Comparison of ENCODE assay signal across 9 mouse cellular contexts in genomic region chr2:167574814-167575213, GRCm38 (mm10). TPM values are rescaled to one million over a fixed set of nuclear protein-coding genes. Genes with fewer than 3 reads are reported as not detected.
A peak's percentile ranks its signal among the peaks of the same experiment; 100 is the strongest.
DNase-seq lines count a peak whose midpoint lies in the region; ATAC-seq and TF ChIP-seq lines count a peak whose summit lies in the region.
"Had no signal": no experiment of that assay in that cellular context is flagged by ENCODE, and none has a peak within 500 bp of the region (broad histone marks: within the 10 kb centered on the region; RNA-seq: fewer than 3 reads in every experiment).

No protein-coding gene starts in this region.

- ATAC-seq in hindbrain, embryonic 16.5 days = no peak

- no peak for TF ChIP-seq POLR2A in heart, adult 2 months (IDR thresholded peaks at IDR 0.05; ENCODE audit: insufficient read depth, low read depth, low read length)

- intact Hi-C loops in heart, adult 2 months (cut with DNase I) = no loop called here

- no peaks in the 10 kb centered on the region for H3K9me3 ChIP-seq in hindbrain, embryonic 10.5 days
- H3K9me3 ChIP-seq in hindbrain, embryonic 16.5 days (ENCODE audit: control insufficient read depth, low read length) = no peaks in the 10 kb centered on the region
- H3K9me3 ChIP-seq: stomach, embryonic 15.5 days had no signal

- 74% methylated on average over 9 of the region's 9 CpGs for WGBS in hindbrain, embryonic 10.5 days
- WGBS in hindbrain, embryonic 16.5 days = 69% methylated on average over 9 of the region's 9 CpGs
- WGBS in heart, adult 2 months = 45% methylated on average over 9 of the region's 9 CpGs

- 0 out of 2 replicates have a peak, but pooled peaks cover 4% of the 10 kb centered on the region for H3K27me3 ChIP-seq in hindbrain, embryonic 10.5 days (ENCODE audit: insufficient read depth, poor library complexity, severe bottlenecking)
- H3K27me3 ChIP-seq in hindbrain, embryonic 16.5 days (replicated peaks; ENCODE audit: control insufficient read depth, insufficient read depth, low read length) = no peaks in the 10 kb centered on the region
- no peaks in the 10 kb centered on the region for H3K27me3 ChIP-seq in heart, adult 2 months (ENCODE audit: control insufficient read depth, insufficient read depth, low read length)
- H3K27me3 ChIP-seq: stomach, embryonic 15.5 days had no signal

- TF ChIP-seq EP300 in heart, adult 2 months (IDR thresholded peaks at IDR 0.05; ENCODE audit: insufficient read depth, low read depth, low read length) = 0 out of 2 replicates have a peak, but pooled peaks have one; percentile 23

- no peak overlapping the region for H3K4me3 ChIP-seq in hindbrain, embryonic 10.5 days
- no peak overlapping the region for H3K4me3 ChIP-seq in hindbrain, embryonic 16.5 days (ENCODE audit: low read length)
- H3K4me3 ChIP-seq in heart, adult 2 months = no peak overlapping the region
- H3K4me3 ChIP-seq: stomach, embryonic 15.5 days had no signal

- H3K9ac ChIP-seq in hindbrain, embryonic 16.5 days (ENCODE audit: low read depth, low read length) = no peak overlapping the region
- no peak overlapping the region for H3K9ac ChIP-seq in heart, adult 2 months (ENCODE audit: low read depth, low read length)
- H3K9ac ChIP-seq: stomach, embryonic 15.5 days had no signal

- H3K4me1 ChIP-seq in hindbrain, embryonic 10.5 days (replicated peaks) = peaks cover 31% of the 10 kb centered on the region
- no peaks in the 10 kb centered on the region for H3K4me1 ChIP-seq in hindbrain, embryonic 16.5 days (ENCODE audit: control insufficient read depth, insufficient read depth, low read depth, low read length)
- H3K4me1 ChIP-seq in heart, adult 2 months (ENCODE audit: control insufficient read depth, insufficient read depth, low read length) = peaks cover 14% of the 10 kb centered on the region

- no peak for TF ChIP-seq CTCF in heart, adult 2 months (IDR thresholded peaks at IDR 0.05)

- H3K27ac ChIP-seq in hindbrain, embryonic 10.5 days = peak overlapping the region; percentile 54; the same call in 1 of the 2 replicates
- no peak overlapping the region for H3K27ac ChIP-seq in hindbrain, embryonic 16.5 days (ENCODE audit: low read depth, low read length)
- no peak overlapping the region; the same call in 1 of the 2 replicates for H3K27ac ChIP-seq in heart, adult 2 months
- H3K27ac ChIP-seq: stomach, embryonic 15.5 days had no signal

- H3K79me2 ChIP-seq in heart, adult 2 months (replicated peaks; ENCODE audit: control insufficient read depth, insufficient read depth, low read length) = no peaks in the 10 kb centered on the region

- no peak for DNase-seq in hindbrain, embryonic 10.5 days (ENCODE audit: low spot score)
- peak; percentile 76 for DNase-seq in adrenal gland, postnatal 10 days
- DNase-seq in heart, adult 2 months = peak; percentile 81 to 86
- DNase-seq in lung, postnatal 25 days (ENCODE audit: low spot score) = peak; percentile 43
- DNase-seq in spleen, adult 12 weeks (ENCODE audit: low spot score) = no peak
- no peak for DNase-seq in right cerebral cortex, adult 18-20 months
- DNase-seq in right cerebral cortex, adult 2 months (ENCODE audit: low spot score in 2 of 2) = no peak

- no peaks in the 10 kb centered on the region for H3K36me3 ChIP-seq in hindbrain, embryonic 10.5 days
- no peaks in the 10 kb centered on the region for H3K36me3 ChIP-seq in hindbrain, embryonic 16.5 days (ENCODE audit: control insufficient read depth, insufficient read depth, low read length)
- no peaks in the 10 kb centered on the region for H3K36me3 ChIP-seq in heart, adult 2 months (ENCODE audit: control insufficient read depth, insufficient read depth, low read length)
- H3K36me3 ChIP-seq: stomach, embryonic 15.5 days had no signal

- H3K4me2 ChIP-seq in hindbrain, embryonic 16.5 days (ENCODE audit: low read length) = no peak overlapping the region
- H3K4me2 ChIP-seq: stomach, embryonic 15.5 days had no signal

RNA-seq across cellular contexts. Expression of gene Snai1, which starts 36.8 kb away (rescaled TPM):
- polyA plus RNA-seq in hindbrain, embryonic 10.5 days (2016; fragmentation: Nextera tagmentation; extraction: Ambion mirVana) = 45.3 and 45.5 TPM in 2 replicates
- 4.5 and 8.4 TPM in 2 replicates for polyA plus RNA-seq in hindbrain, embryonic 16.5 days (2015; fragmentation: Nextera tagmentation; extraction: Ambion mirVana)
- total RNA-seq in adrenal gland, postnatal 10 days (2021) = 1 to 10 TPM; 6.2 to 8.5 TPM
- total RNA-seq in heart, adult 2 months (2021) = 1 to 10 TPM; 1.6 to 2.0 TPM
- polyA plus RNA-seq in heart, adult 2 months (2012; rRNA removed) = 6.5 and 10.5 TPM in 2 replicates

RNA-seq across cellular contexts. Expression of gene Ube2v1, which starts 57.1 kb away (rescaled TPM):
- 385 and 396 TPM in 2 replicates for polyA plus RNA-seq in hindbrain, embryonic 10.5 days (2016; fragmentation: Nextera tagmentation; extraction: Ambion mirVana)
- 390 and 393 TPM in 2 replicates for polyA plus RNA-seq in hindbrain, embryonic 16.5 days (2015; fragmentation: Nextera tagmentation; extraction: Ambion mirVana)
- 100 to 1,000 TPM; 159 to 162 TPM for total RNA-seq in adrenal gland, postnatal 10 days (2021)
- 100 to 1,000 TPM; 118 to 121 TPM for total RNA-seq in heart, adult 2 months (2021)
- 98.1 and 101 TPM in 2 replicates for polyA plus RNA-seq in heart, adult 2 months (2012; rRNA removed)

Comparison
In these comparisons a context has a peak if more than half of its experiments do, and no peak if none do; other contexts are left out.
1. DNase-seq: peak in adrenal gland, postnatal 10 days (single experiment), heart, adult 2 months (2 of 2) and lung, postnatal 25 days (single experiment); none in hindbrain, embryonic 10.5 days (single experiment), spleen, adult 12 weeks (single experiment), right cerebral cortex, adult 18-20 months (single experiment) and right cerebral cortex, adult 2 months (0 of 2).